Mouse (Mus musculus): Measurements from ENCODE around the gene Iars. TPM values are rescaled to one million over a fixed set of nuclear protein-coding genes. Genes with fewer than 3 reads are reported as not detected.

The Iars gene
- polyA plus RNA-seq, 1 experiment from 2014 or later = 16.9 TPM

GRCm38 (mm10) chr13:49712047-49712721 is 30.3 kb downstream of the Iars start:
- peaks cover 73% of the 10 kb centered on the region for H3K36me3 ChIP-seq (replicated peaks; ENCODE audit: insufficient read depth, low read length)
- 87% methylated on average over 12 of the region's 12 CpGs for WGBS (ENCODE audit: insufficient replicate concordance)
- TF ChIP-seq EP300 (IDR thresholded peaks at IDR 0.05; ENCODE audit: low read depth) (no peak), CTCF (IDR thresholded peaks at IDR 0.05; ENCODE audit: low read depth) (no peak)
- DNase-seq (no peak), ATAC-seq (no peak)
- H3K9ac ChIP-seq (replicated peaks) = no peak overlapping the region
- H3K27ac ChIP-seq (ENCODE audit: low read depth) = no peak overlapping the region
- H3K4me2 ChIP-seq (ENCODE audit: low read depth, low read length) = no peak overlapping the region
- H3K27me3 ChIP-seq (ENCODE audit: insufficient read depth, low read length) = no peaks in the 10 kb centered on the region
- H3K9me3 ChIP-seq (ENCODE audit: low read length) = no peaks in the 10 kb centered on the region
- H3K4me3 ChIP-seq (ENCODE audit: low read depth, low read length) = no peak overlapping the region
- H3K4me1 ChIP-seq (ENCODE audit: insufficient read depth) = no peaks in the 10 kb centered on the region

GRCm38 (mm10) chr13:49719310-49719709 is 37.4 kb downstream of the Iars start:
- 85% methylated on average over 3 of the region's 3 CpGs for WGBS (ENCODE audit: insufficient replicate concordance)
- H3K4me3 ChIP-seq (ENCODE audit: low read depth, low read length) = no peak overlapping the region
- H3K27ac ChIP-seq (ENCODE audit: low read depth) = no peak overlapping the region
- H3K9me3 ChIP-seq (ENCODE audit: low read length) = no peaks in the 10 kb centered on the region
- no peak for TF ChIP-seq CTCF (IDR thresholded peaks at IDR 0.05; ENCODE audit: low read depth)
- TF ChIP-seq EP300 (IDR thresholded peaks at IDR 0.05; ENCODE audit: low read depth) = no peak
- no peaks in the 10 kb centered on the region for H3K4me1 ChIP-seq (ENCODE audit: insufficient read depth)
- DNase-seq = no peak
- H3K4me2 ChIP-seq (ENCODE audit: low read depth, low read length) = no peak overlapping the region
- no peaks in the 10 kb centered on the region for H3K27me3 ChIP-seq (ENCODE audit: insufficient read depth, low read length)
- no peak overlapping the region for H3K9ac ChIP-seq (replicated peaks)
- peaks cover 81% of the 10 kb centered on the region for H3K36me3 ChIP-seq (replicated peaks; ENCODE audit: insufficient read depth, low read length)
- no peak for ATAC-seq

GRCm38 (mm10) chr13:49736430-49736829 is 54.5 kb downstream of the Iars start:
- H3K9me3 ChIP-seq (ENCODE audit: low read length) = no peaks in the 10 kb centered on the region
- H3K9ac ChIP-seq (replicated peaks) = no peak overlapping the region
- no peak for TF ChIP-seq EP300 (IDR thresholded peaks at IDR 0.05; ENCODE audit: low read depth)
- no peak for TF ChIP-seq CTCF (IDR thresholded peaks at IDR 0.05; ENCODE audit: low read depth)
- WGBS (ENCODE audit: insufficient replicate concordance) = 84% methylated on average over 2 of the region's 2 CpGs
- H3K4me2 ChIP-seq (ENCODE audit: low read depth, low read length) = no peak overlapping the region
- no peak overlapping the region for H3K4me3 ChIP-seq (ENCODE audit: low read depth, low read length)
- peaks cover 31% of the 10 kb centered on the region for H3K36me3 ChIP-seq (replicated peaks; ENCODE audit: insufficient read depth, low read length)
- DNase-seq (no peak), ATAC-seq (no peak)
- no peak overlapping the region for H3K27ac ChIP-seq (ENCODE audit: low read depth)
- no peaks in the 10 kb centered on the region for H3K27me3 ChIP-seq (ENCODE audit: insufficient read depth, low read length)
- no peaks in the 10 kb centered on the region for H3K4me1 ChIP-seq (ENCODE audit: insufficient read depth)

GRCm38 (mm10) chr13:49738011-49738410 is 56.1 kb downstream of the Iars start:
- no peak for ATAC-seq
- no peaks in the 10 kb centered on the region for H3K27me3 ChIP-seq (ENCODE audit: insufficient read depth, low read length)

GRCm38 (mm10) chr13:49741285-49742040 is 59.6 kb downstream of the Iars start:
- no peaks in the 10 kb centered on the region for H3K36me3 ChIP-seq (replicated peaks; ENCODE audit: insufficient read depth, low read length)
- TF ChIP-seq EP300 (IDR thresholded peaks at IDR 0.05; ENCODE audit: low read depth) (no peak), CTCF (IDR thresholded peaks at IDR 0.05; ENCODE audit: low read depth) (no peak)
- H3K4me1 ChIP-seq (ENCODE audit: insufficient read depth) = no peaks in the 10 kb centered on the region
- 85% methylated on average over 16 of the region's 16 CpGs for WGBS (ENCODE audit: insufficient replicate concordance)
- H3K4me3 ChIP-seq (ENCODE audit: low read depth, low read length) = no peak overlapping the region
- DNase-seq (no peak), ATAC-seq (no peak)
- no peak overlapping the region for H3K9ac ChIP-seq (replicated peaks)
- no peak overlapping the region for H3K4me2 ChIP-seq (ENCODE audit: low read depth, low read length)
- H3K27ac ChIP-seq (ENCODE audit: low read depth) = no peak overlapping the region
- no peaks in the 10 kb centered on the region for H3K9me3 ChIP-seq (ENCODE audit: low read length)
- H3K27me3 ChIP-seq (ENCODE audit: insufficient read depth, low read length) = no peaks in the 10 kb centered on the region

More at GRCm38 (mm10) chr13:49738011-49738410, 56.1 kb downstream of the Iars start:
- no peak overlapping the region for H3K9ac ChIP-seq (replicated peaks)
- no peaks in the 10 kb centered on the region for H3K9me3 ChIP-seq (ENCODE audit: low read length)
- no peak overlapping the region for H3K27ac ChIP-seq (ENCODE audit: low read depth)
- H3K4me1 ChIP-seq (ENCODE audit: insufficient read depth) = no peaks in the 10 kb centered on the region
- WGBS (ENCODE audit: insufficient replicate concordance) = 72% methylated on average over 2 of the region's 2 CpGs
- DNase-seq = no peak
- TF ChIP-seq CTCF (IDR thresholded peaks at IDR 0.05; ENCODE audit: low read depth) (no peak), EP300 (IDR thresholded peaks at IDR 0.05; ENCODE audit: low read depth) (no peak)
- H3K36me3 ChIP-seq (replicated peaks; ENCODE audit: insufficient read depth, low read length) = peaks cover 20% of the 10 kb centered on the region
- H3K4me3 ChIP-seq (ENCODE audit: low read depth, low read length) = no peak overlapping the region
- no peak overlapping the region for H3K4me2 ChIP-seq (ENCODE audit: low read depth, low read length)

GRCm38 (mm10) chr13:49756591-49756990 is 74.7 kb downstream of the Iars start:
- TF ChIP-seq CTCF (IDR thresholded peaks at IDR 0.05; ENCODE audit: low read depth) (no peak), EP300 (IDR thresholded peaks at IDR 0.05; ENCODE audit: low read depth) (no peak)
- ATAC-seq (no peak), DNase-seq (no peak)
- Histone ChIP-seq H3K4me2 (ENCODE audit: low read depth, low read length) (no peak overlapping the region), H3K36me3 (replicated peaks; ENCODE audit: insufficient read depth, low read length) (no peaks in the 10 kb centered on the region), H3K9me3 (ENCODE audit: low read length) (no peaks in the 10 kb centered on the region), H3K27ac (ENCODE audit: low read depth) (no peak overlapping the region), H3K4me1 (ENCODE audit: insufficient read depth) (no peaks in the 10 kb centered on the region), H3K27me3 (ENCODE audit: insufficient read depth, low read length) (no peaks in the 10 kb centered on the region), H3K9ac (replicated peaks) (no peak overlapping the region), H3K4me3 (ENCODE audit: low read depth, low read length) (no peak overlapping the region)
- WGBS (ENCODE audit: insufficient replicate concordance) = 75% methylated on average over 9 of the region's 9 CpGs

Measured in liver, postnatal 0 days (tissue).